Mouse (Mus musculus) heart, postnatal 0 days (tissue): ENCODE results near the gene Clic4.

ENCODE experiments used
- CTCF ChIP-seq: IDR thresholded peaks from 2 replicates; pipeline ENCODE4 v1.5.1; 2016; ENCODE audit warnings: antibody characterized with exemption, control low read depth, low read depth
- EP300 ChIP-seq: IDR thresholded peaks from 2 replicates; pipeline ENCODE4 v1.6.1; 2016; ENCODE audit warnings: antibody characterized with exemption, low read depth

GRCm38 (mm10) chr4:135302261-135302660, 29.6 kb upstream of the Clic4 start:
- TF ChIP-seq EP300 (no peak), CTCF (no peak)
